Mouse (Mus musculus): ENCODE results near the gene Dynll1. TPM values are rescaled to one million over a fixed set of nuclear protein-coding genes. Genes with fewer than 3 reads are reported as not detected.
"Not testable (repeated sequence)": the region's sequence is repeated elsewhere in the genome, so short reads cannot be mapped to it uniquely, and the experiment has no call there.

Gene Dynll1
- total and polyA plus RNA-seq, 2 experiments from 2014 or later = 184 to 1,030 TPM

GRCm38 (mm10) chr5:115312816-115313667 is 12.2 kb upstream of the Dynll1 start:
- H3K4me3 ChIP-seq (ENCODE audit: low read length) = no peak overlapping the region
- DNase-seq (ENCODE audit: low spot score) (no peak), ATAC-seq (no peak)
- H3K27ac ChIP-seq = no peak overlapping the region
- H3K27me3 ChIP-seq (ENCODE audit: insufficient read depth, low read length) = no peaks in the 10 kb centered on the region
- no peaks in the 10 kb centered on the region for H3K36me3 ChIP-seq (ENCODE audit: insufficient read depth, low read length)
- no peak for TF ChIP-seq CTCF (IDR thresholded peaks at IDR 0.05; ENCODE audit: low read depth)
- no peaks in the 10 kb centered on the region for H3K9me3 ChIP-seq (ENCODE audit: low read length)
- H3K4me2 ChIP-seq (ENCODE audit: low read depth, low read length) = no peak overlapping the region
- H3K4me1 ChIP-seq (ENCODE audit: insufficient read depth, low read length) = peaks cover 9% of the 10 kb centered on the region; the same call in 1 of the 2 replicates
- 72% methylated on average over 10 of the region's 10 CpGs for WGBS
- no peak overlapping the region for H3K9ac ChIP-seq (replicated peaks; ENCODE audit: low read length)

- no peaks in the 10 kb centered on the region for H3K36me3 ChIP-seq (ENCODE audit: insufficient read depth, low read length)
- H3K27me3 ChIP-seq (ENCODE audit: insufficient read depth, low read length) = no peaks in the 10 kb centered on the region
- H3K4me3 ChIP-seq (ENCODE audit: low read length) = no peak overlapping the region
- no peak overlapping the region for H3K4me2 ChIP-seq (ENCODE audit: low read depth, low read length)
- 88% methylated on average over 4 of the region's 4 CpGs for WGBS
- H3K27ac ChIP-seq = no peak overlapping the region
- no peaks in the 10 kb centered on the region for H3K9me3 ChIP-seq (ENCODE audit: low read length)
- no peak for TF ChIP-seq CTCF (IDR thresholded peaks at IDR 0.05; ENCODE audit: low read depth)
- no peak for DNase-seq (ENCODE audit: low spot score)
- peaks cover 4% of the 10 kb centered on the region; the same call in 1 of the 2 replicates for H3K4me1 ChIP-seq (ENCODE audit: insufficient read depth, low read length)
- ATAC-seq = no peak
- no peak overlapping the region for H3K9ac ChIP-seq (replicated peaks; ENCODE audit: low read length)
These were observed 11.6 kb upstream of the Dynll1 start for GRCm38 (mm10) chr5:115312354-115312753.

- not testable (repeated sequence) for H3K4me3 ChIP-seq (ENCODE audit: low read length)
These were observed 1.4 kb upstream of the Dynll1 start for GRCm38 (mm10) chr5:115302190-115302589.

GRCm38 (mm10) chr5:115301615-115302014 is 816 bp upstream of the Dynll1 start:
- WGBS = 21% methylated on average over 13 of the region's 13 CpGs
- H3K27ac ChIP-seq = no peak overlapping the region
- DNase-seq (ENCODE audit: low spot score) (no peak), ATAC-seq (no peak)
- peak overlapping the region; percentile 56 for H3K4me2 ChIP-seq (ENCODE audit: low read depth, low read length)
- H3K36me3 ChIP-seq (ENCODE audit: insufficient read depth, low read length) = peaks cover 16% of the 10 kb centered on the region; the same call in 1 of the 2 replicates
- no peaks in the 10 kb centered on the region for H3K27me3 ChIP-seq (ENCODE audit: insufficient read depth, low read length)
- H3K9ac ChIP-seq (replicated peaks; ENCODE audit: low read length) = peak overlapping the region; percentile 25; the same call in 1 of the 2 replicates
- H3K4me3 ChIP-seq (ENCODE audit: low read length) = peak overlapping the region; percentile 78
- H3K9me3 ChIP-seq (ENCODE audit: low read length) = no peaks in the 10 kb centered on the region
- 0 out of 2 replicates have a peak, but pooled peaks cover 6% of the 10 kb centered on the region for H3K4me1 ChIP-seq (ENCODE audit: insufficient read depth, low read length)
- no peak for TF ChIP-seq CTCF (IDR thresholded peaks at IDR 0.05; ENCODE audit: low read depth)

More at GRCm38 (mm10) chr5:115302190-115302589, 1.4 kb upstream of the Dynll1 start:
- not testable (repeated sequence) for H3K9me3 ChIP-seq (ENCODE audit: low read length); H3K4me1 ChIP-seq (ENCODE audit: insufficient read depth, low read length); H3K27ac ChIP-seq; H3K27me3 ChIP-seq (ENCODE audit: insufficient read depth, low read length); ATAC-seq; H3K9ac ChIP-seq (replicated peaks; ENCODE audit: low read length); DNase-seq (ENCODE audit: low spot score); H3K4me2 ChIP-seq (ENCODE audit: low read depth, low read length)
- peaks cover 11% of the 10 kb centered on the region; the same call in 1 of the 2 replicates for H3K36me3 ChIP-seq (ENCODE audit: insufficient read depth, low read length)
- 69% methylated on average over 3 of the region's 7 CpGs for WGBS

- H3K4me2 ChIP-seq (ENCODE audit: low read depth, low read length) = peak overlapping the region; percentile 70
These were observed 609 bp downstream of the Dynll1 start for GRCm38 (mm10) chr5:115300035-115300744.

GRCm38 (mm10) chr5:115296347-115296746 is 4.5 kb downstream of the Dynll1 start:
- Histone ChIP-seq H3K4me3 (ENCODE audit: low read length) (no peak overlapping the region), H3K4me2 (ENCODE audit: low read depth, low read length) (no peak overlapping the region), H3K9me3 (ENCODE audit: low read length) (no peaks in the 10 kb centered on the region), H3K27ac (no peak overlapping the region), H3K9ac (replicated peaks; ENCODE audit: low read length) (no peak overlapping the region), H3K36me3 (ENCODE audit: insufficient read depth, low read length) (peaks cover 34% of the 10 kb centered on the region), H3K27me3 (ENCODE audit: insufficient read depth, low read length) (no peaks in the 10 kb centered on the region), H3K4me1 (ENCODE audit: insufficient read depth, low read length) (0 out of 2 replicates have a peak, but pooled peaks cover 6% of the 10 kb centered on the region)
- no peak for TF ChIP-seq CTCF (IDR thresholded peaks at IDR 0.05; ENCODE audit: low read depth)
- no peak for DNase-seq (ENCODE audit: low spot score)
- no peak for ATAC-seq
- 80% methylated on average over 10 of the region's 10 CpGs for WGBS

More at GRCm38 (mm10) chr5:115300035-115300744, 609 bp downstream of the Dynll1 start:
- H3K9ac ChIP-seq (replicated peaks; ENCODE audit: low read length) = peak overlapping the region; percentile 79
- under 1% methylated on average over 46 of the region's 46 CpGs for WGBS
- peak overlapping the region; percentile 92 for H3K27ac ChIP-seq
- H3K9me3 ChIP-seq (ENCODE audit: low read length) = no peaks in the 10 kb centered on the region
- DNase-seq (ENCODE audit: low spot score) = peak; percentile 88
- peaks cover 17% of the 10 kb centered on the region for H3K36me3 ChIP-seq (ENCODE audit: insufficient read depth, low read length)
- TF ChIP-seq CTCF (IDR thresholded peaks at IDR 0.05; ENCODE audit: low read depth) = peak; percentile 54
- H3K4me3 ChIP-seq (ENCODE audit: low read length) = peak overlapping the region; percentile 78
- H3K27me3 ChIP-seq (ENCODE audit: insufficient read depth, low read length) = no peaks in the 10 kb centered on the region
- H3K4me1 ChIP-seq (ENCODE audit: insufficient read depth, low read length) = 0 out of 2 replicates have a peak, but pooled peaks cover 6% of the 10 kb centered on the region
- peak; percentile 61; the same call in 1 of the 2 replicates for ATAC-seq
